ENCODE assay signal across 8 mouse cellular contexts in the genomic region with DNA sequence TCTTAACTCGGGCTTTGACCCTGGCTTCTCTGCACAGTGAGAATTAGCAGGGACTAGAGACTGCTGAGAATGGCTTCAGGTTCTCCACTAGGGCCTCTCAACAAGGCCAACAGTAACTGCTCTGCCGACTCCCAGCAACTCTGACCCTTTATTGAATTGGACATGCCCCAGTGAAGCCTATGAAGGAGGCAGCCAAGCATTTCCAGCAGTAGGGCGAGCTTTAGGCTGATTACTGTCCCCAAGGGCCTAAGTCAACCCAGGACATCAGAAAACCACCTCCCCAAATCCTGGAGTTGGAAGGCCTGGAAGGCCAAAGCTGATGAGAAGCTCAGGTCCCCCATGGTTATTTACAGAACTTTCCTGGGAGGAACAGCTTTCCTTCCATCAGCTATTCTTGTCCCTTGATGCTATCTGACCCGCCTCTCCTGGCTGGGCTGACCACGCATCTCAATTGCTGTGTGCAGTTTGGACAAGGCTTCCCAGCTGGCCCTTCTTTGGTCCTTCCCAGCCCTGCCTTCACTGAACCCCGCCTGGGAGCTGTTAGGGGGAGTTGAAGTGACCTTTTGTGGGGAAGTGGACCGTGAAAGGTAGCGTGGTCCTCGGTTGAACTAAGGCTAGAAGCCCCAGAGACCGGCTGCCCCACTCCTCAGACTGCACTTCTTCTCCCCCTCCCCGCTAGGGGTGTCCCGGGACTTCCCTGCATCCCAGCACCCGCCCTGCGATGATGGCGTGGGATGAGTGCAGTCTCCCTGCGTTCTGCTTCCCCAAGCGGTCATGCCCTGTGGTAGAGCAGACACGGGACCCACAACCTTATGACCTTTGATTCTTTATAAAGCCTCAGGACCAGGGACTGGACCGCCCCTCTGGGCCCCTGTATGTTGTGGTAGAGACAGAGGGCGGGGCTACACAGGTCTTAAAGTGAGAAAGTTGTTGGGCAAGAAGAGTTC. TPM values are rescaled to one million over a fixed set of nuclear protein-coding genes. Genes with fewer than 3 reads are reported as not detected.
DNase-seq lines count a peak whose midpoint lies in the region; ATAC-seq and TF ChIP-seq lines count a peak whose summit lies in the region.

No protein-coding gene starts in this region.

- peak; percentile 30; the same call in 1 of the 2 replicates for ATAC-seq in hindbrain, embryonic 16.5 days
- ATAC-seq in lung, embryonic 16.5 days (ENCODE audit: low read depth) = peak; percentile 5; the same call in 1 of the 2 replicates
- no peak for ATAC-seq in erythroblast, adult 5-6 weeks (replicated peaks; ENCODE audit: low FRiP score, poor library complexity, severe bottlenecking)

- no peaks in the 10 kb centered on the region for H3K9me3 ChIP-seq in hindbrain, embryonic 16.5 days (ENCODE audit: control insufficient read depth, low read length)
- no peaks in the 10 kb centered on the region for H3K9me3 ChIP-seq in lung, embryonic 16.5 days (ENCODE audit: control insufficient read depth, low read length)

- intact Hi-C loops in gastrocnemius, adult 2 months (cut with DNase I) = no loop called here

- no peak overlapping the region for H3K9ac ChIP-seq in hindbrain, embryonic 16.5 days (ENCODE audit: low read depth, low read length)
- 0 out of 2 replicates have a peak overlapping the region, but pooled peaks have one; percentile 5 for H3K9ac ChIP-seq in lung, embryonic 16.5 days (ENCODE audit: low read length)

- H3K4me2 ChIP-seq in hindbrain, embryonic 16.5 days (ENCODE audit: low read length) = no peak overlapping the region
- no peak overlapping the region for H3K4me2 ChIP-seq in lung, embryonic 16.5 days (ENCODE audit: low read depth, low read length)

- 82% methylated on average over 20 of the region's 20 CpGs for WGBS in thymus, adult 2 months
- WGBS in hindbrain, embryonic 16.5 days = 18% methylated on average over 17 of the region's 20 CpGs
- 41% methylated on average over 20 of the region's 20 CpGs for WGBS in lung, embryonic 16.5 days

- peaks cover 10% of the 10 kb centered on the region for H3K4me1 ChIP-seq in thymus, adult 2 months (replicated peaks; ENCODE audit: control insufficient read depth, insufficient read depth, low read length)
- peaks cover 5% of the 10 kb centered on the region for H3K4me1 ChIP-seq in hindbrain, embryonic 16.5 days (ENCODE audit: control insufficient read depth, insufficient read depth, low read depth, low read length)
- peaks cover 51% of the 10 kb centered on the region for H3K4me1 ChIP-seq in lung, embryonic 16.5 days (replicated peaks; ENCODE audit: control insufficient read depth, insufficient read depth, low read length)

- no peak overlapping the region for H3K4me3 ChIP-seq in thymus, adult 2 months (ENCODE audit: control insufficient read depth, insufficient read depth, low read length)
- peak overlapping the region; percentile 34 for H3K4me3 ChIP-seq in gastrocnemius, adult 2 months
- no peak overlapping the region for H3K4me3 ChIP-seq in hindbrain, embryonic 16.5 days (ENCODE audit: low read length)
- H3K4me3 ChIP-seq in lung, embryonic 16.5 days (ENCODE audit: low read length) = no peak overlapping the region

- H3K27ac ChIP-seq in thymus, adult 2 months (ENCODE audit: control insufficient read depth, insufficient read depth, low read length) = no peak overlapping the region
- peak overlapping the region; percentile 78 for H3K27ac ChIP-seq in gastrocnemius, adult 2 months
- H3K27ac ChIP-seq in hindbrain, embryonic 16.5 days (ENCODE audit: low read depth, low read length) = no peak overlapping the region
- H3K27ac ChIP-seq in lung, embryonic 16.5 days (ENCODE audit: low read length) = peak overlapping the region; percentile 51

- no peak for TF ChIP-seq POLR2A in thymus, adult 2 months (IDR thresholded peaks at IDR 0.05; ENCODE audit: control insufficient read depth, extremely low read depth, insufficient read depth, low read length, poor library complexity)

- peak; percentile 30 for DNase-seq in thymus, adult 2 months
- no peak for DNase-seq in thymus, postnatal 0 days (ENCODE audit: low spot score)
- DNase-seq in gastrocnemius, adult 2 months = peak; percentile 80
- no peak for DNase-seq in cerebellum, postnatal 36 days
- no peak for DNase-seq in urinary bladder, postnatal 25 days (ENCODE audit: low spot score)

- H3K36me3 ChIP-seq in thymus, adult 2 months (ENCODE audit: control insufficient read depth, insufficient read depth, low read length) = no peaks in the 10 kb centered on the region
- peaks cover 4% of the 10 kb centered on the region; the same call in 1 of the 2 replicates for H3K36me3 ChIP-seq in hindbrain, embryonic 16.5 days (ENCODE audit: control insufficient read depth, insufficient read depth, low read length)
- no peaks in the 10 kb centered on the region for H3K36me3 ChIP-seq in lung, embryonic 16.5 days (ENCODE audit: control insufficient read depth, insufficient read depth, low read length)

- TF ChIP-seq CTCF in thymus, adult 2 months (IDR thresholded peaks at IDR 0.05; ENCODE audit: borderline replicate concordance, control insufficient read depth, extremely low read depth, insufficient read depth, low read length, poor library complexity) = no peak
- TF ChIP-seq CTCF in gastrocnemius, adult 2 months (IDR thresholded peaks at IDR 0.05) = peak; percentile 56

- H3K27me3 ChIP-seq in thymus, adult 2 months (ENCODE audit: control insufficient read depth, insufficient read depth, low read length) = no peaks in the 10 kb centered on the region
- no peaks in the 10 kb centered on the region for H3K27me3 ChIP-seq in hindbrain, embryonic 16.5 days (replicated peaks; ENCODE audit: control insufficient read depth, insufficient read depth, low read length)
- no peaks in the 10 kb centered on the region for H3K27me3 ChIP-seq in lung, embryonic 16.5 days (ENCODE audit: control insufficient read depth, insufficient read depth, low read depth, low read length)

RNA-seq across cellular contexts. Expression of gene Cdc42ep4, which starts 27.3 kb away (rescaled TPM):
- polyA plus RNA-seq in thymus, adult 2 months (2012; rRNA removed) = 28.7 and 32.8 TPM in 2 replicates
- 37.0 and 38.7 TPM in 2 replicates for polyA plus RNA-seq in thymus, postnatal 0 days (2015; fragmentation: Nextera tagmentation; extraction: Ambion mirVana)
- 1 to 10 TPM; 5.2 to 9.1 TPM for total RNA-seq in gastrocnemius, adult 2 months (2021)
- 72.2 and 80.1 TPM in 2 replicates for polyA plus RNA-seq in hindbrain, embryonic 16.5 days (2015; fragmentation: Nextera tagmentation; extraction: Ambion mirVana)
- polyA plus RNA-seq in lung, embryonic 16.5 days (2015; fragmentation: Nextera tagmentation; extraction: Ambion mirVana) = 129 and 130 TPM in 2 replicates
- 4.4 and 5.0 TPM in 2 replicates for total RNA-seq in erythroblast, adult 5-6 weeks (2015; ENCODE audit: low replicate concordance)
- 6.7 and 9.9 TPM in 2 replicates for total RNA-seq in erythroblast, adult 5-6 weeks (2017; ENCODE audit: low replicate concordance)

Comparison
In these comparisons a context has a peak if more than half of its experiments do, and no peak if none do; other contexts are left out.
1. DNase-seq: peak in thymus, adult 2 months (single experiment) and gastrocnemius, adult 2 months (single experiment); none in thymus, postnatal 0 days (single experiment), cerebellum, postnatal 36 days (0 of 2) and urinary bladder, postnatal 25 days (single experiment).
2. H3K27ac ChIP-seq: peak in gastrocnemius, adult 2 months (single experiment) and lung, embryonic 16.5 days (single experiment); none in thymus, adult 2 months (single experiment) and hindbrain, embryonic 16.5 days (single experiment).